Mouse (Mus musculus) liver, postnatal 0 days (tissue): ENCODE measurements around the gene St6galnac1. TPM values are rescaled to one million over a fixed set of nuclear protein-coding genes. Genes with fewer than 3 reads are reported as not detected.
"Not testable (repeated sequence)": the region's sequence is repeated elsewhere in the genome, so short reads cannot be mapped to it uniquely, and the experiment has no call there.

ENCODE experiments used
- ATAC-seq: fragments of 200-750 bp; cut with Nextera tagmentation; 2 replicates; pipeline ENCODE4 v1.8.0; 2017; ENCODE audit warnings: mild to moderate bottlenecking, moderate library complexity
- DNase-seq: peaks from one replicate; pipeline ENCODE4 v3.0.0-alpha.2; 2016
- H3K27ac ChIP-seq: fragments of 300-500 bp; sonication (generic); 2 replicates; pipeline ENCODE4 v1.5.1; 2014; ENCODE audit warnings: antibody characterized with exemption, moderate library complexity, mild to moderate bottlenecking, low read depth
- H3K27me3 ChIP-seq: fragments of 300-500 bp; sonication (generic); 2 replicates; pipeline ENCODE4 v1.6.1; 2014; ENCODE audit warnings: low read length, control low read depth, mixed read lengths; ENCODE audit not compliant: insufficient read depth
- H3K36me3 ChIP-seq: fragments of 300-500 bp; sonication (generic); replicated peaks from 2 replicates; pipeline ENCODE4 v1.6.1; 2014; ENCODE audit warnings: mild to moderate bottlenecking, control low read depth, low read length, moderate library complexity, mixed read lengths; ENCODE audit not compliant: insufficient read depth
- H3K4me1 ChIP-seq: fragments of 300-500 bp; sonication (generic); 2 replicates; pipeline ENCODE4 v1.6.1; 2014; ENCODE audit warnings: antibody characterized with exemption, mild to moderate bottlenecking, control low read depth; ENCODE audit not compliant: insufficient read depth
- H3K4me2 ChIP-seq: fragments of 300-500 bp; sonication (generic); 2 replicates; pipeline ENCODE4 v1.6.1; 2014; ENCODE audit warnings: low read depth, mild to moderate bottlenecking, low read length, moderate library complexity, mixed read lengths
- H3K4me3 ChIP-seq: fragments of 300-500 bp; sonication (generic); 2 replicates; pipeline ENCODE4 v1.5.1; 2014; ENCODE audit warnings: low read depth, low read length
- H3K9ac ChIP-seq: fragments of 300-500 bp; sonication (generic); replicated peaks from 2 replicates; pipeline ENCODE4 v1.6.1; 2014; ENCODE audit warnings: mild to moderate bottlenecking, moderate library complexity
- H3K9me3 ChIP-seq: fragments of 300-500 bp; sonication (generic); 2 replicates; pipeline ENCODE4 v1.6.1; 2016; ENCODE audit warnings: mild to moderate bottlenecking, control low read depth, low read length, mixed read lengths
- CTCF ChIP-seq: sonication (generic); IDR thresholded peaks from 2 replicates; pipeline ENCODE4 v1.5.1; 2016; ENCODE audit warnings: antibody characterized with exemption, low read depth
- EP300 ChIP-seq: IDR thresholded peaks from 2 replicates; pipeline ENCODE4 v1.6.1; 2016; ENCODE audit warnings: antibody characterized with exemption, low read depth, mild to moderate bottlenecking
- WGBS: fragments of 180-500 bp; shearing (Covaris S2); extraction: QIAGEN DNeasy Blood & Tissue Kit; methylation state at CpG from one replicate; pipeline ENCODE4 v1.1.7; 2014; ENCODE audit not compliant: insufficient replicate concordance; 5-methylcytosine and 5-hydroxymethylcytosine counted together
- polyA plus RNA-seq: library from polyadenylated mRNA; unstranded; fragments of >200 nt; fragmentation: Nextera tagmentation; extraction: Ambion mirVana; gene quantifications from 2 replicates; pipeline ENCODE4 v1.2.1, GENCODE M21; 2015

The St6galnac1 gene
- polyA plus RNA-seq, 1 experiment from 2014 or later = not detected

DNA sequence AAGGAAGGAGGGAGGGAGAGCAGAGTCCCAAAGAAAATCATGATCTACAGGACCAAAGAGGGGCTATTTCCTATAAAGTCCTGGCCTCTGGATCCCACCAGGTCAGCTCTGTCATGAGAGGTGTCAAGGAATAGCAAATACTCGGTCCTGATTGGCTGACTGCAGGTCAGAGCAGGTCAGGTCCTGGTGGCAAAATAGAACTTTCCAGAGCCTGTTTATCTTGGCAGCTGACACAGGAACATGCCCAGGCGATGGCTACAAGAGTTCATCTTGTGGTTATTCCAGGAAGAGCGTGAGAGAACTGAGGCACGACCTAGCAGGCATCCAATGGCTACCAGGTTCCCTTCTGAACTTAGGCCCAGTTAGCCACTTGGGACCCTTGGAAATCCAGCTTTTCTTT is 42.8 kb downstream of the St6galnac1 start:
- DNase-seq (no peak), ATAC-seq (0 out of 2 replicates have a peak, but pooled peaks have one; percentile 21)
- TF ChIP-seq CTCF = no peak
- TF ChIP-seq EP300 = no peak
- no peaks in the 10 kb centered on the region for H3K27me3 ChIP-seq
- H3K9ac ChIP-seq = no peak overlapping the region
- no peak overlapping the region for H3K27ac ChIP-seq
- 66% methylated on average over 4 of the region's 4 CpGs for WGBS
- no peak overlapping the region for H3K4me3 ChIP-seq
- H3K9me3 ChIP-seq = no peaks in the 10 kb centered on the region
- H3K4me1 ChIP-seq = no peaks in the 10 kb centered on the region
- H3K4me2 ChIP-seq = no peak overlapping the region
- H3K36me3 ChIP-seq = no peaks in the 10 kb centered on the region

DNA sequence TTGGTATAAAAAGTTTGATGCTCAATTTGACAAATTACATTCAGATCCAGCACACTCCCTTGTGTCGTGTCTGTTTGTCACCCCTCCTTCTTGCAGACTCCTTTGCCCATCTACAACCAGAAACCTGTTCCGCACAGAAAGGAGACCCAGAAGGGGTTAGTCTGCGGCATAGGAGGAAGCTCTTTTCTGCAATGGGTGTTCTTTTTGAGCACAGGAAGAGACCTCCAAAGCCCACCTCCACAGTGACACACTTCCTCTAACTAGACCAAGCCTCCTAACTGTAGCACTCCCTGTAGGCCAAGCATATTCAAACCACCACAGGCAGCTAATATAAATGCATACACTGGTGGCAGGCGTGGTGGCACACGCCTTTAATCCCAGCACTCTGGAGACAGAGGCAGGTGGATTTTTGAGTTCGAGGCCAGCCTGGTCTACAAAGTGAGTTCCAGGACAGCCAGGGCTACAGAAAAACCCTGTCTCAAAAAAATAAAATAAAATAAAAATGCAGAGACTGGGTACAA is 44.2 kb downstream of the St6galnac1 start:
- not testable (repeated sequence) for H3K9ac ChIP-seq, H3K27ac ChIP-seq, H3K36me3 ChIP-seq, DNase-seq, H3K4me1 ChIP-seq, H3K9me3 ChIP-seq, H3K4me3 ChIP-seq, H3K4me2 ChIP-seq, H3K27me3 ChIP-seq, ATAC-seq
- 81% methylated on average over 6 of the region's 6 CpGs for WGBS

DNA sequence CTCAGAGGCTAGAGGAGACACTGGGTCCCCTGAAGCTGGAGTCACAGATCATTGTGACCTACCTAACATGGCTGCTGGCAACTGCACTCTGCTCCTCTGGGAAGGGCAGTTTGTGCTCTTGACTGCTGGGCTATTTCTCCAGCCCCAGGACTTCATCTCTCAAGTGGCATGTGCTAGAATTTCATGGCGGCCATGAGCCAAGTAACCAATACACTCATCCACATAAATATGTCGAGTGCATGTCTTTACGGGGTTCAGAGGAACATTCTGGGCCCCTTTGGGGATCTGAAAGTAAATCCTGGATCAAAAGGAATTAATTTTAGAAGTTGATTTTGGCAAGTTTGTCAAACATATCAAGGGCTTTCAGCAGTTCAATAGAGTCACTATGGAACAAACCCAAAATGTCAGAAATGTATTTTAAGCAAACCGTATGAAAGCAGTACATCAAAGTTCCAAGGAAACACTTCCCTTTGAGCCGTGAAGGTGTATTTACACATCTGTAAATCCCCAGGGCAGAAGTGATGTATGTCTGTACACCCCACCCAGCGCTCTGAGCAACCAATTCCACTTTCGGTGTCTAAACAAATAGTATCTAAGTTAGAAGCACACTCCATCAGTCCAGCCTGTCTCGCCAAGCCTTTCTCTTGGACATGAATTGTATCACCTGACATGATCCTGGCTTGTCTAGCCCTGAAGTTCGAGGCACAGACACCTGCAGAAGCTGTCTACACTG is 45.9 kb downstream of the St6galnac1 start:
- Histone ChIP-seq H3K4me2 (no peak overlapping the region), H3K4me1 (no peaks in the 10 kb centered on the region), H3K9me3 (no peaks in the 10 kb centered on the region), H3K4me3 (no peak overlapping the region), H3K36me3 (no peaks in the 10 kb centered on the region), H3K9ac (no peak overlapping the region), H3K27ac (no peak overlapping the region), H3K27me3 (no peaks in the 10 kb centered on the region)
- ATAC-seq = no peak
- WGBS = 71% methylated on average over 9 of the region's 9 CpGs
- no peak for TF ChIP-seq CTCF
- DNase-seq = no peak

DNA sequence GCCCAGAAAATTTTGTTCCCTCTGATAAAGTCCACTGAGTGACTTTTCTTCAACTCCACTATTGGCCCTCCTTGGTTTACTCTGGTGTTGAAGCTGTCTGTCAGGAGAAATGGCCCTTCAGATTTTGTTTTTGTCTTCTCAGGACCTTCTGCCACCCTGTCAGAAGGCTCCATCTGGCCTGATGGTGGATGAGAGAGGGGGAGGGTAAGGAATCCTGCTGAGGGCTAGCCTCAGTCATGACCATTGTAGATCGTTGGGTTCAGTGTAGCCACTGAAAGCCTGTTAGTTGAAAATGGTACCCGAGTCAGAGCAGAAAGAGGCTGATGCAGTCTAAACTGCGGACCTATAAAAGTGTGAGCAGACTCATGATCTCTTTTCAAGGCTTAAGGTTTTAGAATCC is 49.2 kb downstream of the St6galnac1 start:
- Histone ChIP-seq H3K27ac (no peak overlapping the region), H3K27me3 (no peaks in the 10 kb centered on the region), H3K9me3 (no peaks in the 10 kb centered on the region), H3K4me3 (no peak overlapping the region), H3K36me3 (no peaks in the 10 kb centered on the region), H3K9ac (no peak overlapping the region), H3K4me1 (no peaks in the 10 kb centered on the region), H3K4me2 (no peak overlapping the region)
- ATAC-seq (no peak), DNase-seq (no peak)
- WGBS = 76% methylated on average over 3 of the region's 3 CpGs
- TF ChIP-seq EP300 (no peak), CTCF (no peak)

DNA sequence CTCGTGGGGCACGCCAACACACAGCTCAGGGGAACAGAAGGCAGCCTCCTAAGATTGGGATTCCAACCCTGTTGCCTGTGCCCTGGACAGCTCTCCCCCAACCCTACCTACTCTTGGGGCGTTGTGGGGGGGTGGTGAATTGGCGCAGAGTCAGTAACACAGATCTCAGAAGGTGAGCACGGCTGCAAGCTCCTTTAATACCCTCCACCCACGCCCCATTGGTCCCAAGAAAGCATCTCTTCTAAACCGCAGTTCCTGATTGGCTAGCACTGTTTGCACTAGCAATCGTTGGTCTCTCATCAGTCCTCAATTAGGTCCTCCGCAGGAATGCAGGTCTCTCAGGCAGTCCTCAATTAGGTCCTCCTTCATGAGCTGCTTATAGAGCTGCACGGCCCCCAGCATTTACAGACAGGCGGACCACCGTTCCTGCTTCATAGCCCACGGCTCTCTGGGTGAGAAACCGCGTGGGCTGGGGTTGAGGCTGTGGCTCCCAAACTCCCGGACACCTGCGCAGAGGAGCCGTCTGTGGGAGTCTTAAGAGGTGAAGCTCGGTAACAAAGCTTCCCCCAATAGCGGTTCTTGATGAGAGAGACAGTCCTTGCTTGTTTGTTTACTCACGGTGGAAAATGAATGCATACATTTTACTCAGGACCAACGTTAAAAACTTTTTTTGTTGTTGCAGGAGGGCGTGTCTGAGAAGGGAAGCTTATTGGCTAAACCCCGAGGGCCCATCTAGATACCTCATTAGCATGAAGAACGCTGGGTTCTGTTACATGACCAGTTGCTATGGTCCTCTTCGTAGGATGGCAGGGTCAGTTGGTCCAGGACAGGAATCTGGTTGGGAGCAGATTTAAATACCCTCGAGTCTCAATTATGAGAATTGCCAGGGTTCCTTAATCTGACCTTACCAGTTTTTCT is 50.0 kb downstream of the St6galnac1 start:
- WGBS = 38% methylated on average over 27 of the region's 27 CpGs

DNA sequence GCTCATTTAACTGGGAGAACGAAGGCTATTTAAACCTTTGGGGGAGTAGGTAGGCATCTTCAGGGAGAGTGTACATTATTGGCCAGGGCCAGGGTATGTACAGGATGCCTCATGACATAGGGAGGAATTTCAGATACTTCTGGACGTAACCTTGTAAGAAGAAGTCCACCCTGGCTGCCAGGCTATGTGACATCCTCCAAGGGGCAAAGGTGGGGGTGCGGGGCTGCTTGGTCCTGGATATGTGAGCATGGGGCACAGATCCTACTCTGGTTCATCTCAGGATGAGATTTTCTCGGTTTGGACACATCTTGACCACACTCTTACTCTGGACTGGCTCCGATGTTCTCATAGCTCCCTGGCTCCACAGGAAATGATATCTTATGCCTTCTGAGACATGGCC is 52.2 kb downstream of the St6galnac1 start:
- no peak overlapping the region for H3K27ac ChIP-seq
- no peak overlapping the region for H3K9ac ChIP-seq
- no peaks in the 10 kb centered on the region for H3K27me3 ChIP-seq
- H3K4me1 ChIP-seq = no peaks in the 10 kb centered on the region
- no peak overlapping the region for H3K4me3 ChIP-seq
- no peak overlapping the region for H3K4me2 ChIP-seq
- no peaks in the 10 kb centered on the region for H3K36me3 ChIP-seq
- DNase-seq (no peak), ATAC-seq (no peak)
- no peak for TF ChIP-seq EP300
- WGBS = 65% methylated on average over 5 of the region's 5 CpGs
- no peaks in the 10 kb centered on the region for H3K9me3 ChIP-seq

More for the DNA sequence above, 50.0 kb downstream of the St6galnac1 start:
- DNase-seq (no peak), ATAC-seq (no peak)
- no peak overlapping the region for H3K4me3 ChIP-seq
- no peak for TF ChIP-seq EP300
- no peak for TF ChIP-seq CTCF
- H3K9me3 ChIP-seq = no peaks in the 10 kb centered on the region
- H3K9ac ChIP-seq = no peak overlapping the region
- no peak overlapping the region for H3K27ac ChIP-seq
- H3K4me1 ChIP-seq = no peaks in the 10 kb centered on the region
- H3K4me2 ChIP-seq = no peak overlapping the region
- no peaks in the 10 kb centered on the region for H3K27me3 ChIP-seq
- no peaks in the 10 kb centered on the region for H3K36me3 ChIP-seq
